Mouse (Mus musculus): ENCODE measurements around the gene Olfr152.

The Olfr152 gene

GRCm38 (mm10) chr2:87779183-87779582 is at the start of gene Olfr152:
Gene Olfr152, plus strand, starts transcription at chr2:87779483.
- no peak for DNase-seq (ENCODE audit: low spot score)

DNA sequence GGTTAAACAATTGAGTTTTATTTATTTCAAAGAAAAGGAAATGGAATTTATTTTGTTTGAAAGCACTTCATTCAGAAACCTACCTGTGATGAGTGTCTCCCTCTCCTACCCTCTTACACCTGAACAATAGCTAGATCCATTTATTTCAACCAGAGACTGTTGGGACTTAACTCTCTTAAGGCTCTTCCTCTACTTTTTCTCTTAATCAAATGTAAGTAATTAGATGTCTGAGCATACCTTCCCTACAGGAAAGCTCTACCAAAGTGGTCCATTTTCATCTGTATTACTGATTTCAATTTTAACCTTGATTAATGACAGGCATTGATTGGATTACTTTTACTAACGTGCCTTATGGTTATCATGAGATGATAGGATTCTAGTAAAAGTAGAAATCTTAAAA is 39.4 kb upstream of the Olfr152 start, which contains the start of gene Olfr1138:
Gene Olfr1138 (minus strand): TSS at position 101 of the 400 bp plus-strand sequence.
- no peak for DNase-seq (ENCODE audit: low spot score)

DNA sequence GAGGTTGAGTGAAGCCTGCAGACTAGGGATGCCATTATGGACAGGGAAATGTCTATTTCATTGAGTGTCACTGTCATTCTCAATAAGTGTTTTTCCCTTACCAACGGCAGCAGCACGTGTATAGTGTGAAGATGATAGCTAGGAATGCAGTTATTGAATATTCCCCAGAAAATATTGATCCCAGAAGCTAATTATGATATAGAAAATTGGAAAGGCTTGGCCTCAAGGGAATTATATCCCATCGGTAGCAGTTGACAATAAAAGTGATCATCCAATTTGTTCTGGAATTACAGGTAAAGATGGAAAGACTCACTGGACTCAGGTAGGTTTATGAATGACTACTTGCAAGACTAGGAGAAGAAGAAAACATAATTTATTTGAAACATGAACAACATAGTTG is 35.8 kb upstream of the Olfr152 start, which contains the start of gene Olfr1140:
Gene Olfr1140 (plus strand): TSS at position 301 of the 400 bp plus-strand sequence.
- DNase-seq (ENCODE audit: low spot score), result no peak

GRCm38 (mm10) chr2:87753891-87754290 is 25.4 kb upstream of the Olfr152 start, which contains the start of gene Olfr1141:
Gene Olfr1141, minus strand, starts transcription at chr2:87753991.
- DNase-seq (ENCODE audit: low spot score), result no peak

DNA sequence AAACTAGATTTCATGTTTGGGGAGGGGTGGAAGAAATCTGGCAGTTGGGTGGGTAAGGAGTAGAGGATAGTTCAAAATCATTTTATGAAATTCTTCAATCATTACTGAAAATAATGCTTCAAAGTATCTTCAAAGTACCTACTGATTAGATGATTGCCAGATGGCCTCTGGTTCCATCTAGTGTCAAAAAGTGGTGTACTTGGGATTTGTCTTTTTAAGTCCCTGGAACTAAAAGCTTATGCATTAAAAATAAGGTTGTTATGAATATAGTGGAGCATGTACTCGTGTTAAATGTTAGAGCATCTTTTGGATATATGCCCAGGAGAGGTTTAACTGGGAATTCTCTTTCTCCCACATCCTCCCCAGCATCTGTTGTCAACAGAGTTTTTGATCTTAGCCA is 3.1 kb upstream of the Olfr152 start:
- DNase-seq (ENCODE audit: low spot score), result no peak

DNA sequence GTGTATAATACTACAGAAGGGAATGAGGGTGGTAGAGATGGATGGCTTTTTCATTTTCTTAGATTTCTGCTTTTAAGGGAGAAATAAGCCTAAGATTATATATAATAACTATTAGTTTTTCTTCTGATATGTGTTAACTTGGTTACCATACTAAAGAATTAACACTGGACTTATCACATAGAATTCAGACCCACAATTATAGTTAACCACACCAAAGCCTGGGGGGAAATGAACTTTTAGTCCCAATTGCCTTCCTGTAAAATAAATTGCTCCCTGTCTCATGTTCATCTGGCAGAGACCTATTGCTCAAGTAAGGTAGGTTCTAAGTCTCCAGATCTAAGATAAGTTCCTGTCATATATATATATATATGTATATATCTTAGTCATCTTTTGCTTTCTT is 21.0 kb downstream of the Olfr152 start, which contains the start of gene Olfr1143:
Gene Olfr1143 (plus strand): TSS at position 301 of the 400 bp plus-strand sequence.
- no peak for DNase-seq (ENCODE audit: low spot score)

DNA sequence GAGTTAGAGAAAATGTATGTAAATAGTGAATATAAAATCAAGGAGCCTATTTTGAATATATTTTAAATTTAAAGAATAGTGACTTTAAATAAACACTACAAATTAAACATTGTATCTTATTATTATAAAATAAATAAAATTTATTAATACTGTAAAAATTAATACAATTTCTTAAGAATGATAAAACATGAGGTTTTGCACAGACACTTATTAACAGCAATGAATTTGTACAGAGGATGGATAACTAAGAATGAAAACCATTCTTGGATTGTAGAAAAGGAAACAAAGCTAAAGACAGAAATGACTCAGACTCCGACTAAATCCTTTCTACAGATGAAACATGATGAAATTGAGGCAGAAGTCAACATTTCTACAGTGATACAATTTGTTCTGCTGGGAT is 30.2 kb downstream of the Olfr152 start, which contains the start of gene Olfr1145:
Gene Olfr1145 (plus strand): TSS at position 301 of the 400 bp plus-strand sequence.
- DNase-seq (ENCODE audit: low spot score), result no peak

DNA sequence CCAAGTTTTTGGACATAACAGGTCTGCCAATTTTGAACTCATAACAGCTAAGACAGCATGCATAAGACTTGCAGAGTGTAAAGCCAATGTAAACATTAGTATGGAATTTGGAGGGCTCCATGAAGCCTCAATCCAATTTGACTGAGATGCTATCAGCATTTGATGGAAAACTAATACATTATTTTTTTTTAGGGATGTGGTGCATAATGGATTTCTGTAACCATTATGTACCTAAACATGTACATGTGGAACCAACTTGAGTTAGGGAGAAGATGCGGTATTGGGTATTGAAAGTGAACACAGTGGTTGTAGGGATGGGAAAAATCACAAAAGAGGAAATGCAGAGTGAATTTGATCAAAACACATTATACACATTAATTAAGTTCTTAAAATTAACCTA is 51.0 kb downstream of the Olfr152 start, which contains the start of gene Olfr1148:
Gene Olfr1148 (plus strand): TSS at position 301 of the 400 bp plus-strand sequence.
- DNase-seq (ENCODE audit: low spot score), result no peak
